Mouse (Mus musculus): ENCODE data around the gene Itgb6.
A peak's percentile ranks its signal among the peaks of the same experiment; 100 is the strongest.

Itgb6 gene

DNA sequence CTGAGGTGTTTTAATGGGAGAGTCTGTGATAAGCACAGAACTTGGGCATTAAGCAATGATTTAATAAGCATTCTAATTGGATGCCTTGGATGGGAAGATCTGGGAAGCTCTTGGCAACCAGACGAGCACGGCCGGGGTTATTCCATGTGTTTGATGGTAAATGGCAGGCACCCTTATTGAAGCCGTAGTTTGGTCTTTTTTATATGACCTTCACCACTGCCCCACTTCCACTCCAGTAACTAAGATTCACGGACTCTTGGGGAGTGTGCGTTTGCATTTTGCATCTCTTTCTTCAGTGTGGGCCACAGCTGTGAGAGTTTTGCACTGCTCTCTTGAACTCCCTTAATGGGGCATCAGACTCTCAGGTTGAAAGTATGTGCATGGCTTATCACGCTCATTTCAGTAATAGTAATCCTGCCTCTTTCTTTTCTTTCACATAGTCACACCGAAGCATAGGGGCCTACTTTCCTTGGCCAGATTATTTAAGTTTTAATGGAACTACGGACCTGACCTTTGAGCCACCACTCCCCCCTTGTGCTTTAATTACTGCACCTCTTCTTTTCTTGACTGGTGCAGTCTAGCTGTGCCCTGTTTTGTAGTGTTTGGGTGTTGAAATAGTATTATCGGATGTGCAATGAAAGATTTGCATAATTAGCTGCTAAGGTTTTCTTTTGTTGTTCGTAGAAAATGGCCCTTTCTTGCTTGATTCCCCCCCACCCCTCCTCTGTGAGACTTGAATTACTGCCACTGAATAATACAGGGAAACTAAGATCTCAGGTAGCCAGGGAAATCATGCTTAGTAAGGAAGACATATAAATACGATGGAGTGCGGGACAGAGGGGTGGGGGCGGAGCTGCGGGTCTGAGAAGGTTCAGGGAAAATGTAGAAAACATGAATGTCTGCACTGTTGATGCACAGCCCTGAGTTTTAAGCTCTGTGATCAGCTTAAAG is 109.3 kb downstream of the Itgb6 start:
- DNase-seq: no peak

- no peak for DNase-seq
Measured at GRCm38 (mm10) chr2:60611622-60612021, 110.8 kb downstream of the Itgb6 start.

GRCm38 (mm10) chr2:60609436-60610199 is 112.8 kb downstream of the Itgb6 start:
- DNase-seq: no peak

GRCm38 (mm10) chr2:60607980-60608379 is 114.5 kb downstream of the Itgb6 start:
- DNase-seq: no peak

DNA sequence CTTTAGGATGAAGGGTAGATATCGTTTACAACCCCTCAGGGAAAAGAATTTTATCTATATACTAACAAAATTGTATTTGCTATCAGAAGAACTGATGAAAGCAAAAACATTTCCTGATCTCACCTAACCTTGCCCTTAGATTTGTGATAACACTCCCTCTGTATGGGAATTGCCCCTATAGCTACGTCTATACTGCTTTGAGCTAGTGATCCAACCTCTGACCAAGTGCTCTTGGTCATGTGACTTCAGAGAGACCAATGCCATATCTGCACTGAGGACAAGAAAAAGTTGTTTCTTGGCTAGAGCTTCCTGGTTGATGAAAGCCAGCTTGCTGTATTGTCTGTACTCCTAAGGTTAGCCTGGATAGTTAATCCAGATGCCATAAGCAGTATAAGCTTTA is 121.1 kb downstream of the Itgb6 start:
- no peak for DNase-seq

DNA sequence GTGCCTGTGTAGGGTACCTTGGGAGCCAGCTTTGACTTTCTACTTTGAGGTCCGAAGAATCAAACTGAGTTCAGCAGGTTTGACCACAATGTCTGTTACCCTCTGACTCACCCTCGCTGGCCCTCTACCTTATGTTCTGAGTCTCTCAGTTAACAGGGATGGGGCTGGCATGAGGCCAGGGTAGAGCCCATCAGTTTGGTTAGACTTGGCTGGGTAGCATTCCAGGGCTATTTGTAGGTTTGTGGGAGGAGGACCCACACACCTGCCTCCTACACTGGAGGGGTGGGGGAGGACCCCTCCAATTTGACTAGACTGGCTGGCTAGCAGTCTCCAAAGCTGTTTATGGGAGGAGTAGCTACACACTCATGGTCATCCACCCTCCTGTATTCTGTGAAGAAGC is 121.6 kb downstream of the Itgb6 start:
- DNase-seq: peak; percentile 4 to 5

- DNase-seq: no peak
Measured at GRCm38 (mm10) chr2:60583416-60583815, 139.0 kb downstream of the Itgb6 start.

DNA sequence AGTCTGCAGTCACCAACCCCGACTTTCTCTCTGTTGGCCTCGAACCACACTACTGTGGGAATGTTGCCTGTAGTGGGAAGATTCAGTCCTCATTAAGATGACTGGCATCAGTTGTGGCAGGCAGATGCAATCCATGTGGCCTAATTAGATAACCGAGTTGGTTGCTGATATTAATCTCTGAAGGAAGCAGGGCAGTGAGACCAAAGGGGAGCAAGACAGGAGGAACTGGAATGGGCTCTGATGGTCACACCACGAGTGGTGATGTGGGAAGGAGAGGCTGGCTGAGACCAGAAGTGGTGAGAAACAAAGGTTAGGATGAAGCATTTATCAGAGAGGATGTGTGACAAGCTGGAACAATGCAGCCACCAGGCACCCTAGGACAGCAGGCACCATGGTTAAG is 167.9 kb downstream of the Itgb6 start:
- DNase-seq: no peak

DNA sequence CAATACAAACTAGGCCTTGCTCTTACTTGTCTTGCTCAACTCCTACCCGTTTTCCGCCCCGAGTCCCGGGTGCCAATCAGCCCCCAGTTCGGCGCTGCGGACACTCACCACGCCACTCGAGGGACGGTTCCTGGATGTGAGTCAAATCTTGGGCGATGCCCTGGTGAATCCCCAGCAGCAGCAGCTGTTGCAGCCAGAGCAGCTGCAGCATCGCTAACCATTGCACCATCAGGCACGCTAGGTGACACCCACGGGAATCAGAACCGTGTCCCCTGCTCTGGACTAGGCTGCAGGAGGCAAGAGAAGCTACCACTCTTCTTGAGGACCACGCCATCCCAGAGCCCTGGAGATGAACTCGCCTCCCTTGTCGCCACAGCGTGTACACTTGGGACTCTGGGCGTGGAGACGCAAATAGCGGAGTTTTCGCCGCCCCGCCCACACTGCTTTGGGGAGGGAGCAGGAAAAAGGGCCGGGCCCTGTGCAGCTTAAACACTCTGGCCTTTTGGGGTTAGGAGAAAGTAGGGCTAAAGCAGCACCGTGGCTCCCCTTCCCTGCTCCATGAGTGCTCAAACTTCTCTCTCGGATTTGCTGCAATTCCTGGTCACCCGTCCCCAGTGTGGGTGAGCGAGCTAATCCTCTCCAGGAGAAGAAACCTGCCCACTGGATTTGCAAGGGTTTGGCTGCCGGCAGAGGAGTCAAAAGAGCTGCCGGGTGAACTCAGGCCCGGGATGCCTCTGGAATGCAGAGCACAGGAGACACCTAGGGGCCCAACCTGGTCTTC is 169.4 kb downstream of the Itgb6 start, which contains the start of gene Pla2r1:
Gene Pla2r1, minus strand, starts transcription at position 407 of the 781 bp plus-strand sequence.
- DNase-seq: peak; percentile 22 to 25

DNA sequence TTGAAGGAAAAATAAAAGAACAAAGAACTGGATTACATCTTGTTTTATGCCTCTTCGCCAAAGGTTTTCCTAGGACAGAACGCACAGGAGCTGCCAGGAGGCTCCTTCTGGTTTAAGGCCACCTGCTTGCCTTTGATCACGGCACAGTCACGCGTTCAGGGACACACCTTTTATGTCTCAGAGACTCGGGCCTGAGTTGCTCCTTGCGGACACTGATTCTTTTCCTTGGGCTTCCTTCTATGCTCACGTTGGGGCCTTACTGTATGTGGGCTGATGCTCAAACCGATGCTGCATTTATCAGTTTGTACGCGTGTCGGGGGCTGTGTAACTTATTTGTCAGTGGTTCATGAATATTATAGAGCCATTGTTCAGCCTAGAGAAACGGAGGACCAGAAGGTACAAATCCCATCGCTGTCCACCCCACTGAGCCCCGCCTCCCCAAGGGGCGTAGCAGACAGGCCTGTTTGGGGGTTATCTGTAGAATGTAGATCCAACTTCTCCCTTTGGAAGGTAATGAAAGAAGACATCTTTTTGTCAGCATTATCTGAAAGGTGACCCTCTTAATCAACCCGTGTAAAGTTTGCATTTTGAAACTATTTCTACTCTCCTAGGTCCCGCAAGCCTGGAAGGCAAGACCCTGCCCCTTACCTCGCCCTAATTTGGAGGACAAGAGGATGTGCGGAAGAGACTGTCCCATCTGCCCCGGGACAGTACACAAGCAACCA is 170.1 kb downstream of the Itgb6 start:
- peak in 1 of 2 experiments; percentile 8 for DNase-seq

GRCm38 (mm10) chr2:60551673-60552072 is 170.8 kb downstream of the Itgb6 start:
- DNase-seq: peak; percentile 10 to 28

GRCm38 (mm10) chr2:60550521-60550920 is 171.9 kb downstream of the Itgb6 start:
- no peak for DNase-seq

DNA sequence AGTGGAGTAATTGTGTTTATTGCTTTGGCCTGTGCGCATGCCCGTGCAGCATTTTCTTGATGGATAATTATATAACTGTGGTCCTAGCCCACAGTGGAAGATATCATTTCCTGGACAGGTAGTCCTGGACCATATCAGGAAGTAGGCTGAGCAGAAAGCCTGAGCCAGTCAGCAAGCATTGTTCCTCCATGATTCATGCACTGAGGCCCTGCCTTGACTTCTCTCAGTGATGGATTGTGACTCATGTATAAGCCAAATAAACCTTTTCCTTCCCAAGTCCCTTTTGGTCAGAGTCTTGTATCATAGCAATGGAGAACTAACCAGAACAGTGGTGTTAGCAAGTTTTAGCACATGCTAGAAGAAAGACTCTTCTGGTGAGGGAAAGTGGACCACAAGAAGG is 172.6 kb downstream of the Itgb6 start:
- DNase-seq: no peak
